In the genomic region with DNA sequence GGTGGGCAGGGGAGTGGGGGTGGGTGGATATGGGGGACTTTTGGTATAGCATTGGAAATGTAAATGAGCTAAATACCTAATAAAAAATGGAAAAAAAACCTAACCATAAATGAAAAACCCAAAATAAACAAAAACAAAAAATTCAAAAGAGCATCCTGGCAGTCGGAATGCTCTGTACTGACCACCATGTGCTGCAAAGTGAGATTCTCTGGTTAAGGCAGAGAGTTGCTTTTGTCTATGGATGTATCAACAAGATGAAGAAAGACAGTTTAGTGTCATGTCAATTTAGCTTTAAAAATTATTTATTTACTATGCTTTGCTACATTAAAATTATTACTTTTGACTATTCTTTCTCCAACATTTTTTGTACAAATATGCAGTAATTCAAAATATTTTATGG, we compare ENCODE assay signal across 31 mouse cellular contexts.
"Had no signal": no experiment of that assay in that cellular context is flagged by ENCODE, and none has a peak within 500 bp of the region (broad histone marks: within the 10 kb centered on the region; RNA-seq: fewer than 3 reads in every experiment).

No protein-coding gene starts in this region.

- H3K9ac ChIP-seq: heart, embryonic 12.5 days; heart, embryonic 13.5 days; heart, embryonic 15.5 days; hindbrain, embryonic 12.5 days; hindbrain, embryonic 13.5 days; hindbrain, embryonic 14.5 days; hindbrain, embryonic 15.5 days; kidney, embryonic 15.5 days had no signal

- H3K4me2 ChIP-seq: heart, embryonic 11.5 days; heart, embryonic 12.5 days; heart, embryonic 13.5 days; heart, embryonic 15.5 days; hindbrain, embryonic 12.5 days; hindbrain, embryonic 13.5 days; hindbrain, embryonic 14.5 days; hindbrain, embryonic 15.5 days; kidney, embryonic 15.5 days had no signal

- ATAC-seq: hindbrain, embryonic 16.5 days; hindbrain, postnatal 0 days; inflammation-experienced regulatory T-cells, adult 6 months had no signal

- DNase-seq: heart, adult 2 months; heart, postnatal 10 days; heart, postnatal 14 days; heart, postnatal 36 days; heart, postnatal 4 days; kidney, adult 11 months; kidney, adult 18-20 months; kidney, adult 8-10 months; kidney, adult 9 months; kidney, postnatal 10 days; kidney, postnatal 25 days; kidney, postnatal 36 days; kidney, postnatal 4 days; layer of hippocampus, adult 9-11 months; layer of hippocampus, postnatal 36 days had no signal

- H3K36me3 ChIP-seq: heart, embryonic 10.5 days; heart, embryonic 12.5 days; heart, embryonic 13.5 days; heart, embryonic 15.5 days; hindbrain, embryonic 10.5 days; hindbrain, embryonic 12.5 days; hindbrain, embryonic 13.5 days; hindbrain, embryonic 15.5 days; kidney, embryonic 15.5 days had no signal

- H3K9me3 ChIP-seq: heart, embryonic 10.5 days; heart, embryonic 12.5 days; heart, embryonic 15.5 days; hindbrain, embryonic 10.5 days; hindbrain, embryonic 12.5 days; hindbrain, embryonic 13.5 days; hindbrain, embryonic 15.5 days; kidney, embryonic 15.5 days had no signal

- H3K27me3 ChIP-seq: heart, embryonic 12.5 days; heart, embryonic 13.5 days; heart, embryonic 15.5 days; hindbrain, embryonic 12.5 days; hindbrain, embryonic 13.5 days; hindbrain, embryonic 15.5 days; kidney, embryonic 15.5 days had no signal

- H3K4me3 ChIP-seq: heart, adult 2 months; heart, embryonic 10.5 days; heart, embryonic 12.5 days; heart, embryonic 13.5 days; heart, embryonic 15.5 days; hindbrain, embryonic 10.5 days; hindbrain, embryonic 12.5 days; hindbrain, embryonic 13.5 days; hindbrain, embryonic 15.5 days; kidney, embryonic 15.5 days; layer of hippocampus, adult 2 months had no signal

- H3K4me1 ChIP-seq: heart, embryonic 10.5 days; heart, embryonic 12.5 days; heart, embryonic 13.5 days; heart, embryonic 15.5 days; hindbrain, embryonic 10.5 days; hindbrain, embryonic 12.5 days; hindbrain, embryonic 13.5 days; hindbrain, embryonic 15.5 days; kidney, embryonic 15.5 days had no signal

- H3K27ac ChIP-seq: heart, adult 2 months; heart, embryonic 10.5 days; heart, embryonic 13.5 days; heart, embryonic 15.5 days; hindbrain, embryonic 10.5 days; hindbrain, embryonic 12.5 days; hindbrain, embryonic 13.5 days; hindbrain, embryonic 14.5 days; hindbrain, embryonic 15.5 days; hindbrain, postnatal 0 days; kidney, embryonic 15.5 days; kidney, postnatal 0 days; layer of hippocampus, adult 2 months had no signal
